Mouse (Mus musculus): Measurements from ENCODE around the gene Cdc27.

Gene Cdc27

DNA sequence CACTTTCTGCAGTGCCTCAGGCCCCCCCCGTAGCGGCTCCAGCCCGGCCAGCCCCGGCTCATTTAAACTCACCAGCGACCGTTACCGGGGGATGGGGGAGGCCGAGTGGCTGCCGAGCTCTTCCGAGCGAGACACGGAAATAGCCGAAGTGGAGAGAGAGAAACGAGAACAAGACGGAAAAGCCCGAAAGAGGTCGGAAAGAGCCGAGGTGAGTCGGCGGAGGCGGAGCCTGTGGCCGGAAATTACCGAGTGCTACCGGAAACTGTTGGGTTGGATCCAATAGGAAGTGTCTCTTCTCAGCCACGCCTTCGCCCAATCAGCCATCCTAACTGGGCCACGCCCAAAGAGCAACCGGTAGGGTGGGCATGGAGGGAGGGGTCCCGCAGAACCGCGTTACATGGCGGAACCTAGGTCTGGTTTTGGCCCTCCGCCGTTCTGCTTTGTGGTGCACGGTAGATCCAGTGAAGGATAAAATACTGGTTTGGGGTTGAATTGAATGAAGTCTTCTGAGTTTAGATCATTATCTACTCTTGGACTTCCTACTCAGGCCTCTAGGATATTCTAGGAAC is at the start of gene Cdc27, which contains the start of gene Myl4:
Gene Cdc27, minus strand, starts transcription at position 215 of the 569 bp plus-strand sequence.
Gene Myl4, plus strand, starts transcription at position 258 of the 569 bp plus-strand sequence.
- DNase-seq (ENCODE audit: low read depth, low spot score), result peak; percentile 98

GRCm38 (mm10) chr11:104599265-104599945 is 49.0 kb upstream of the Cdc27 start:
- no peak for DNase-seq (ENCODE audit: low read depth, low spot score)

DNA sequence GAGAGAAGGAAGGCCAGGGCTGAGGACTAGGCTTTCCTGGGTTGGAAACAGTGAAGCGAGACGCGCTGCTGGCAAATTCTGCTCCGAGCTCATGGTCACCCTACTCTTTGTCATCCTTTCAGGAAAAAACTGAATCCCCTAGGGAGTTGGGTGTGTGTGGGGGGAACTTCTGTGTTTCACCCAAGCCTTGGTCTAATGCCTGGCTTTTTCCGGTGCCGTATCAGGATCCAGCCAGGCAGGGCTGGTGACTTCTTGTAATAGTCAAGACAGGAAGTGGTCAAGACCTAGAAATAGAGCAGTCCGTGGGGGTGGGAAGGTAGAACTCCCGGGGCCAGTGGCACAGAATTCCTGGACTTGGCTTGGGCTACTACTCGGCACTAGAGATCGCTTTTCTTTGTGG is 45.9 kb upstream of the Cdc27 start:
- DNase-seq (ENCODE audit: low read depth, low spot score), result no peak

GRCm38 (mm10) chr11:104592066-104592835 is 41.8 kb upstream of the Cdc27 start:
- DNase-seq (ENCODE audit: low read depth, low spot score), result no peak

DNA sequence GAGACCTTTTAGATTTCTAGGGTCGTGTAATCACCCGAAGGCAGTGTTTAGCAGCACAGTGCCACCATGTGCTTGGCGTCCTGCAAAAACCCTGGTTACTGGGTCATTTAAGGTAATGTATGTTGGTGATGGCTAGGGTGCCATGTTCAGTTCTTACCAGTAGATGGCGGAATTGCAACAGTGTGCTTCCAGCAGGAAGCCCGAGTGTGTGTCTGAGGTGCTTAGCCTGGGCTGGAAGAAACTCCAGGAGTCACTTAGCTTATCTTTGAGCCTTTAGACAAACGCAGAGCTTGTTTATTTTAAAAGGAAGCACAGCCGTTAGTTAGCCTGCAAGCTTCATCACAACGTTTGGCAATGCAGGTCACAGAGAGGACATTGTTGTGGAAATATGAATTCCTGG is 39.7 kb upstream of the Cdc27 start:
- DNase-seq (ENCODE audit: low read depth, low spot score), result peak; percentile 71

DNA sequence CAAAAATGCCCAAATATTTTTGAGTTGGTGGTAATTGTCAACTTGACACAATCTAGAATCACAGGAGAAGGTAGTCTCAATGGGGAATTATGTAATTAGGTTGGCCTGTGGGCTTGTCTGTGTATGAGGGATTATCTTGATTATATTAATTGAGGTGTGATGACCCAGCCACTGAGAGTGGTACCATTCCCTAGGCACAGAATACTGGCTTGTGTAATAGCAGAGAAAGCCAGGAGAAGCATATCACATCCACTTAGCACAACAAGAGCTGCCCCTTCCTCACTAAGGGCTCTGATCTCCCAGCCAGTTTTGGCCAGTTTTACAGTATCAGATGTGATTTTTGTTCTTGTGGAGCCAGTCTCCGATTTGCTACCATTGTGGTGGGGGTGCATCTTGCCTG is 39.1 kb upstream of the Cdc27 start:
- DNase-seq (ENCODE audit: low read depth, low spot score), result no peak

- DNase-seq (ENCODE audit: low read depth, low spot score), result no peak
Observed at GRCm38 (mm10) chr11:104588513-104588912, 38.1 kb upstream of the Cdc27 start.

- DNase-seq (ENCODE audit: low read depth, low spot score), result no peak
Observed at GRCm38 (mm10) chr11:104587904-104588303, 37.5 kb upstream of the Cdc27 start.

- DNase-seq (ENCODE audit: low read depth, low spot score), result no peak
Observed at GRCm38 (mm10) chr11:104585495-104585894, 35.1 kb upstream of the Cdc27 start.

DNA sequence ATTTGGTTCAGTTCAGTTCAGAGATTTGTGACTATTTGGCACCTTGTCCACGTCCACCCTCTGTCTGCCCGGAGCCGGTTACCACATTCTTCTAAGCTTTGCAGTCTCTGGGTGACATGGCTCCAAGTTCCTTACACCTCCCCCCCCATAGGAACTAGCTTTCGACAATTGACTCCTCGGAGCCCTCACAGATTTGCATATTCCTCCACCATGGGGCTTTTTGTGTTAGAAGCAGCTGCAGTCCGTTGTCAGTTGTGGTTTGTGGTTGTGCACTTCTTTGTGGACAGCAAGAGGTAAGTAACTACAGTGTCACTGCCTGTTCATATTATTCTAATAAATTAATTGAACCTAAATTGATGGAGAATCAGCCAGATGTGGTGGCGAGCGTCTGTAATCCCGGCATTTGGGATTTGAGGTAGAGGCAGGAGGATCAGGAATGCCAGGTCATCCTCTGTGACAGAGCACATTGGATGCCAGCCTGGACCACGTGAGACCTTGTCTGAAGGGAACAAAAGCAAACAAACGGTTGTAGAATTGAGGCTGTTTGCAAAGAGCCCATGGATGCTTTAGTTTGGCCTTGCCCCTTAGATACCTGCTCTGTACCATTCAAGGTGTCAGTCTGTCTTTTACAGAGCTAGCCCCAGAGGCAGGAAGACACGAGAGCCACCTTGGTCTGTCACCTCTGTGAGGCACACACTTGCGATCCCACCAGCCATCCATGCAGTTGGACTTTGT is 32.4 kb upstream of the Cdc27 start:
- DNase-seq (ENCODE audit: low read depth, low spot score), result no peak

DNA sequence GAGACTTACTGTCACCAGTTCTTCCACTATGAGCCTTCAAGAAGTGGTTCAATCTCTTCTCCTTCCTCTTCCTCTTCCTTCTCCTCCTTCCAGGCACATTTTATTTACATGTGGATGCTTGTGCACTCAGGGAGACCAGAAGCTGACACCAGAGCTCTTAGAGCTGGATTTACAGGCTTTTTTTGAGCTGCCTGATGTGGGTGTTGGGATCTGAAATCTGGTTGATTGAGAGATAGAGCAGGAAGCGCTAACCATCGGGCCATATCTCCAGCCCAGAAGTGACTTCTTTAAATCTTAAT is 31.8 kb upstream of the Cdc27 start:
- DNase-seq (ENCODE audit: low read depth, low spot score), result no peak

GRCm38 (mm10) chr11:104581446-104582307 is 31.3 kb upstream of the Cdc27 start:
- no peak for DNase-seq (ENCODE audit: low read depth, low spot score)

DNA sequence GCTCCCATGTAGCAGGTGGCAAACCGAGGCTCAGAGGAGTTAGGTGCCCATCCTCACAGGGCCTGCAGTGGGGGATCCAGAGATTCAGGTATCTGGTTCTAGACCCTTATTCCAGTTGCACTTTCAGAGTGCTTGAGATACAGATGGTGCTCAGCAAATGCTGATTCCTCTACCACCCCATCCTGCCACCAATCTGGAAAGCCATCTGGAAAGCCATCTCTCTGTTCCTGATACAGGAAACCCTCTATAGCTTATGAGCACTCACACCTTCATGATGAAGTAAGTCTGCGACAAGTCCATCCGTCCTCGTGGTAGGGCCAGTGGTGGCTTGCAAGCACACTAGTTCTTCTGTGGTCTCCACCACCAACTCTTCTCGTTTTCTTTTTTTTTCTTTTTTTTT is 30.2 kb upstream of the Cdc27 start:
- no peak for DNase-seq (ENCODE audit: low read depth, low spot score)

DNA sequence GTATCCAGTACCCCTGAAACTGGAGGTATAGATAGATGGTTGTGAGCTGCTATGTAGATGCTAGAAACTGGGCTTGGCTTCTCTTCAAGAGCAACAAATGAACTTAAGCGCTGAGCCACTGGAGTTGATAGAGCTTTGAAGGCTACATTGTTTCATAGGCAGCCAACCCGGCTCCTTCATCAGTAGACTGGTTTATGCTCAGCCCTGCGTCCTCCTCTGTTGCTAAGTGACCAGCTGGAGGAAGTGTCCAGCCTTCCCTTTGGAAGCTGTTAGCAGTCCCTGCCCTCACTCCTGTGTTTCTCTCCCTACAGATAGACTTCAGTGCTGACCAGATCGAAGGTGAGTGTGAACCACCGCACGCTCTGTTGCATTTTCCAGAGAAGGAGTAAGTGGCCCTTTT is 29.7 kb upstream of the Cdc27 start:
- DNase-seq (ENCODE audit: low read depth, low spot score), result no peak

- no peak for DNase-seq (ENCODE audit: low read depth, low spot score)
Observed at GRCm38 (mm10) chr11:104579575-104579974, 29.2 kb upstream of the Cdc27 start.

DNA sequence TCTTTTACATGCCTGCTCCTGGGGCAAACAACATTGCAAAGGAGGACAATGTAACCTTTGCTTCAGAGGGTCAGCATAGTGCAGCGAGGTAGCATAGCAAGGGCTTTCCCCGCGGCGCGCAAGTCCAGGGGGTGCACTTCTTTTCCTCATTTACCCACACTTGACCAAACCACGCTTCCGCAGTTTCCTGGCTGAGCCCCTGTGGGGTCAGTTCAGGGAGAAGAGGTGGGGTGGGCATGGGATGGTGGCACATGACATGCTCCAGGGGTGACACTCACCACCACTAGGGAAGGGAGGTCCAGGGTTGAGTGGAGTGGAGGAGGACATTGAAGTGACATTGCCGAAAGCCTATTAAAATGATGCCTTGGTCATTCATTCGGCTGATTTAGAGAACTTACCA is 28.7 kb upstream of the Cdc27 start:
- DNase-seq (ENCODE audit: low read depth, low spot score), result no peak

- no peak for DNase-seq (ENCODE audit: low read depth, low spot score)
Observed at GRCm38 (mm10) chr11:104578074-104578473, 27.7 kb upstream of the Cdc27 start.

- no peak for DNase-seq (ENCODE audit: low read depth, low spot score)
Observed at GRCm38 (mm10) chr11:104576772-104577612, 26.6 kb upstream of the Cdc27 start.

DNA sequence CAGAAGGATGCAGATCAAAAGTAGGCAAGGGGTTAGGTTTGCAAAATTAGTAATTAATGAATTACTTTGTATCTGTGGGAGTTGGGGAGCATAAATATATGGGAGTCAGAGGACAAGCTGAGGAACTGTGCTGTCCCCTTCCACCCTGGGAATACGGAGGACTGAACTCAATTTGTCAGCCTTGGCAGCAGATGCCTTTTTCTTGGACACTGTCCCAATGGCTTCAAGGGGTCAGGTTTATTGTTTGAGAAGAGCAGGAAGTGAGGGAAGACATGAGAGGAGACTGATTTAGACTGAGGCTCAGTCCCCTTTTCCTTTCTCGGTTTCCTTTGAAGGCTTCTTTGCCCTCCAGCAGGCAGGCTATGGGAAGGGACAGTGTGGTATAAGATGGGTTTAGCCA is 22.1 kb upstream of the Cdc27 start:
- no peak for DNase-seq (ENCODE audit: low read depth, low spot score)

- DNase-seq (ENCODE audit: low read depth, low spot score), result no peak
Observed at GRCm38 (mm10) chr11:104572091-104572490, 21.7 kb upstream of the Cdc27 start.

All from embryo, embryonic 11.5 days (tissue).